Mouse (Mus musculus) heart, adult 2 months (tissue): ENCODE measurements around the gene Olfr552.

Experiments used
- CTCF ChIP-seq: fragments of 200-600 bp; IDR thresholded peaks from 2 replicates; pipeline ENCODE4 v1.8.1; 2022; ENCODE audit warnings: antibody characterized with exemption, mild to moderate bottlenecking, moderate library complexity
- POLR2A ChIP-seq: fragments of 200-500 bp; IDR thresholded peaks from 2 replicates; pipeline ENCODE4 v1.6.1; 2011; ENCODE audit warnings: mild to moderate bottlenecking, low read depth, low read length, control low read depth; ENCODE audit not compliant: insufficient read depth

DNA sequence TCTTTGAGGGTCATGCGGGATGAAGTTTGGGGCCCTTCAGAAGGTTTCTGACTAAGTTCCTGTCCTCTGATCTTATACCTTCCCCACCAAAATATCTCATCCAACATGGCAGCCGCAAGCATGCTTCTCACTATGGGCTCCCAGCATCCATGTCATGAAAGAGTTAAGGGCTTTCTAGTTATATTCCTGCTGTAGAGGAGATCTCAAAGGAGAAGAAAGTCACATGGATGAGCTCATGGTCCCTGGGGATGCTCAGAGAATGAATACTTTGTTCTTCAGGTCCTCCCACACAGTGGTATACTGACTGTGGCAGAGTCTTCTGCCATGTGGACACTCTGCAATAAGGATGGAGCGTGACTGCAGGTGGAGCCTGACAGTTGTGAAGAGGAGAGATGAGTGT lies 48.0 kb upstream of the Olfr552 start, which contains the start of gene Olfr549:
- no peak for TF ChIP-seq CTCF
- TF ChIP-seq POLR2A: no peak
